Mouse (Mus musculus): ENCODE results near the gene Gm28308. TPM values are rescaled to one million over a fixed set of nuclear protein-coding genes. Genes with fewer than 3 reads are reported as not detected.
A peak's percentile ranks its signal among the peaks of the same experiment; 100 is the strongest.

The Gm28308 gene
- polyA plus RNA-seq, 1 experiment from 2014 or later, result not detected

GRCm38 (mm10) chr6:52174968-52175751 lies 38.0 kb downstream of the Gm28308 start:
- no peak for ATAC-seq (ENCODE audit: insufficient number of reproducible peaks, low FRiP score, low TSS enrichment, low read depth)
- Histone ChIP-seq H3K9ac (no peak overlapping the region), H3K4me2 (replicated peaks) (no peak overlapping the region), H3K27me3 (peaks cover 99% of the 10 kb centered on the region), H3K4me1 (peaks cover 8% of the 10 kb centered on the region), H3K4me3 (replicated peaks) (peak overlapping the region; percentile 16), H3K27ac (replicated peaks) (no peak overlapping the region), H3K36me3 (no peaks in the 10 kb centered on the region), H3K9me3 (replicated peaks) (no peaks in the 10 kb centered on the region)
- 1% methylated on average over 41 of the region's 41 CpGs for WGBS

- H3K4me1 ChIP-seq, result peaks cover 11% of the 10 kb centered on the region
- ATAC-seq (ENCODE audit: insufficient number of reproducible peaks, low FRiP score, low TSS enrichment, low read depth), result no peak
- H3K4me3 ChIP-seq (replicated peaks), result no peak overlapping the region
- WGBS, result 3% methylated on average over 4 of the region's 4 CpGs
- no peaks in the 10 kb centered on the region for H3K36me3 ChIP-seq
- H3K4me2 ChIP-seq (replicated peaks), result no peak overlapping the region
- no peak overlapping the region for H3K9ac ChIP-seq
- no peak overlapping the region for H3K27ac ChIP-seq (replicated peaks)
- peaks cover 96% of the 10 kb centered on the region for H3K27me3 ChIP-seq
- no peaks in the 10 kb centered on the region for H3K9me3 ChIP-seq (replicated peaks)
Measured at GRCm38 (mm10) chr6:52173648-52174047, 39.5 kb downstream of the Gm28308 start.

GRCm38 (mm10) chr6:52172501-52172900 lies 40.6 kb downstream of the Gm28308 start:
- Histone ChIP-seq H3K4me2 (replicated peaks) (peak overlapping the region; percentile 37), H3K36me3 (no peaks in the 10 kb centered on the region), H3K9me3 (replicated peaks) (no peaks in the 10 kb centered on the region), H3K4me3 (replicated peaks) (peak overlapping the region; percentile 25), H3K27ac (replicated peaks) (no peak overlapping the region), H3K27me3 (peaks cover 96% of the 10 kb centered on the region), H3K9ac (no peak overlapping the region), H3K4me1 (peaks cover 11% of the 10 kb centered on the region)
- ATAC-seq (ENCODE audit: insufficient number of reproducible peaks, low FRiP score, low TSS enrichment, low read depth), result peak; percentile 54; the same call in 1 of the 2 replicates
- WGBS, result under 1% methylated on average over 35 of the region's 35 CpGs

GRCm38 (mm10) chr6:52171938-52172337 lies 41.2 kb downstream of the Gm28308 start:
- H3K4me3 ChIP-seq (replicated peaks), result peak overlapping the region; percentile 25; the same call in 1 of the 2 replicates
- peaks cover 11% of the 10 kb centered on the region for H3K4me1 ChIP-seq
- no peaks in the 10 kb centered on the region for H3K9me3 ChIP-seq (replicated peaks)
- no peak overlapping the region for H3K9ac ChIP-seq
- 8% methylated on average over 7 of the region's 7 CpGs for WGBS
- no peaks in the 10 kb centered on the region for H3K36me3 ChIP-seq
- H3K27ac ChIP-seq (replicated peaks), result no peak overlapping the region
- H3K27me3 ChIP-seq, result peaks cover 96% of the 10 kb centered on the region
- no peak; the same call in 1 of the 2 replicates for ATAC-seq (ENCODE audit: insufficient number of reproducible peaks, low FRiP score, low TSS enrichment, low read depth)
- peak overlapping the region; percentile 37; the same call in 1 of the 2 replicates for H3K4me2 ChIP-seq (replicated peaks)

GRCm38 (mm10) chr6:52171331-52171730 lies 41.8 kb downstream of the Gm28308 start:
- WGBS, result 16% methylated on average over 4 of the region's 4 CpGs
- H3K9me3 ChIP-seq (replicated peaks), result no peaks in the 10 kb centered on the region
- no peak overlapping the region for H3K4me2 ChIP-seq (replicated peaks)
- ATAC-seq (ENCODE audit: insufficient number of reproducible peaks, low FRiP score, low TSS enrichment, low read depth), result no peak
- no peak overlapping the region for H3K9ac ChIP-seq
- peaks cover 11% of the 10 kb centered on the region for H3K4me1 ChIP-seq
- H3K4me3 ChIP-seq (replicated peaks), result no peak overlapping the region
- peaks cover 96% of the 10 kb centered on the region for H3K27me3 ChIP-seq
- H3K27ac ChIP-seq (replicated peaks), result no peak overlapping the region
- H3K36me3 ChIP-seq, result no peaks in the 10 kb centered on the region

- Histone ChIP-seq H3K4me3 (replicated peaks) (no peak overlapping the region), H3K4me1 (peaks cover 11% of the 10 kb centered on the region), H3K9me3 (replicated peaks) (no peaks in the 10 kb centered on the region), H3K36me3 (no peaks in the 10 kb centered on the region), H3K27me3 (peaks cover 96% of the 10 kb centered on the region), H3K9ac (no peak overlapping the region), H3K4me2 (replicated peaks) (no peak overlapping the region), H3K27ac (replicated peaks) (no peak overlapping the region)
- no peak for ATAC-seq (ENCODE audit: insufficient number of reproducible peaks, low FRiP score, low TSS enrichment, low read depth)
- 15% methylated on average over 5 of the region's 5 CpGs for WGBS
Measured at GRCm38 (mm10) chr6:52170898-52171223, 42.3 kb downstream of the Gm28308 start.

- no peak overlapping the region for H3K27ac ChIP-seq (replicated peaks)
- H3K27me3 ChIP-seq, result peaks cover 96% of the 10 kb centered on the region
- ATAC-seq (ENCODE audit: insufficient number of reproducible peaks, low FRiP score, low TSS enrichment, low read depth), result no peak
- no peak overlapping the region for H3K4me2 ChIP-seq (replicated peaks)
- H3K9ac ChIP-seq, result no peak overlapping the region
- H3K9me3 ChIP-seq (replicated peaks), result no peaks in the 10 kb centered on the region
- H3K4me1 ChIP-seq, result peaks cover 11% of the 10 kb centered on the region
- WGBS, result 8% methylated on average over 40 of the region's 40 CpGs
- no peaks in the 10 kb centered on the region for H3K36me3 ChIP-seq
- H3K4me3 ChIP-seq (replicated peaks), result no peak overlapping the region
Measured at GRCm38 (mm10) chr6:52170166-52170897, 42.8 kb downstream of the Gm28308 start.

GRCm38 (mm10) chr6:52169499-52170165 lies 43.5 kb downstream of the Gm28308 start:
- Histone ChIP-seq H3K4me3 (replicated peaks) (no peak overlapping the region), H3K9me3 (replicated peaks) (no peaks in the 10 kb centered on the region), H3K27me3 (peaks cover 96% of the 10 kb centered on the region), H3K36me3 (no peaks in the 10 kb centered on the region), H3K9ac (no peak overlapping the region), H3K4me2 (replicated peaks) (no peak overlapping the region), H3K27ac (replicated peaks) (no peak overlapping the region), H3K4me1 (peaks cover 11% of the 10 kb centered on the region)
- 8% methylated on average over 16 of the region's 16 CpGs for WGBS
- no peak for ATAC-seq (ENCODE audit: insufficient number of reproducible peaks, low FRiP score, low TSS enrichment, low read depth)

- Histone ChIP-seq H3K27ac (replicated peaks) (no peak overlapping the region), H3K4me1 (peaks cover 11% of the 10 kb centered on the region)
- ATAC-seq (ENCODE audit: insufficient number of reproducible peaks, low FRiP score, low TSS enrichment, low read depth), result no peak
Measured at GRCm38 (mm10) chr6:52168191-52169055, 44.7 kb downstream of the Gm28308 start.

GRCm38 (mm10) chr6:52167736-52168161 lies 45.4 kb downstream of the Gm28308 start:
- H3K27me3 ChIP-seq, result peaks cover 97% of the 10 kb centered on the region
- H3K9me3 ChIP-seq (replicated peaks), result no peaks in the 10 kb centered on the region
- no peaks in the 10 kb centered on the region for H3K36me3 ChIP-seq
- H3K4me3 ChIP-seq (replicated peaks), result no peak overlapping the region
- H3K4me1 ChIP-seq, result peaks cover 10% of the 10 kb centered on the region
- no peak overlapping the region for H3K9ac ChIP-seq
- H3K4me2 ChIP-seq (replicated peaks), result no peak overlapping the region
- WGBS, result 5% methylated on average over 14 of the region's 14 CpGs
- no peak overlapping the region for H3K27ac ChIP-seq (replicated peaks)
- no peak for ATAC-seq (ENCODE audit: insufficient number of reproducible peaks, low FRiP score, low TSS enrichment, low read depth)

More at GRCm38 (mm10) chr6:52168191-52169055, 44.7 kb downstream of the Gm28308 start:
- Histone ChIP-seq H3K9me3 (replicated peaks) (no peaks in the 10 kb centered on the region), H3K4me3 (replicated peaks) (no peak overlapping the region), H3K36me3 (no peaks in the 10 kb centered on the region), H3K9ac (no peak overlapping the region), H3K27me3 (peaks cover 97% of the 10 kb centered on the region), H3K4me2 (replicated peaks) (no peak overlapping the region)
- WGBS, result 5% methylated on average over 42 of the region's 42 CpGs
